Mouse (Mus musculus) spleen, postnatal 14 days (tissue): ENCODE measurements around the gene Acot7.

Experiments used
- DNase-seq, 2 experiments: peaks; one replicate each; pipeline ENCODE4 v3.0.0; 2021 to 2022; ENCODE audit warnings: low spot score in 2 of 2

Gene Acot7

GRCm38 (mm10) chr4:152272449-152273049 is 94.6 kb downstream of the Acot7 start:
- no peak for DNase-seq

GRCm38 (mm10) chr4:152273191-152273590 is 95.3 kb downstream of the Acot7 start:
- DNase-seq = no peak

- DNase-seq = no peak
Observed at GRCm38 (mm10) chr4:152273621-152274236, 95.8 kb downstream of the Acot7 start, which contains the start of gene Gpr153. Gpr153 (plus strand) TSS chr4:152274232.

GRCm38 (mm10) chr4:152274681-152275131 is 96.8 kb downstream of the Acot7 start:
- no peak for DNase-seq

- DNase-seq = no peak
Observed at GRCm38 (mm10) chr4:152276389-152277347, 98.7 kb downstream of the Acot7 start.

GRCm38 (mm10) chr4:152277916-152278315 is 100.0 kb downstream of the Acot7 start:
- DNase-seq = no peak

GRCm38 (mm10) chr4:152278986-152279385 is 101.1 kb downstream of the Acot7 start:
- DNase-seq = no peak

GRCm38 (mm10) chr4:152281601-152282000 is 103.7 kb downstream of the Acot7 start:
- no peak for DNase-seq

- no peak for DNase-seq
Observed at GRCm38 (mm10) chr4:152282721-152283120, 104.8 kb downstream of the Acot7 start.

GRCm38 (mm10) chr4:152283186-152283950 is 105.4 kb downstream of the Acot7 start:
- peak; percentile 60 to 75 for DNase-seq

GRCm38 (mm10) chr4:152285505-152285904 is 107.6 kb downstream of the Acot7 start:
- DNase-seq = peak in 1 of 2 experiments; percentile 25

GRCm38 (mm10) chr4:152286183-152286582 is 108.2 kb downstream of the Acot7 start:
- no peak for DNase-seq

- DNase-seq = peak; percentile 25 to 55
Observed at GRCm38 (mm10) chr4:152286887-152287286, 109.0 kb downstream of the Acot7 start.

GRCm38 (mm10) chr4:152287317-152288120 is 109.6 kb downstream of the Acot7 start:
- DNase-seq = no peak

- DNase-seq = no peak
Observed at GRCm38 (mm10) chr4:152288398-152288945, 110.5 kb downstream of the Acot7 start.

GRCm38 (mm10) chr4:152290385-152290784 is 112.5 kb downstream of the Acot7 start:
- DNase-seq = no peak

GRCm38 (mm10) chr4:152290991-152291390 is 113.1 kb downstream of the Acot7 start:
- DNase-seq = no peak

- no peak for DNase-seq
Observed at GRCm38 (mm10) chr4:152291562-152291961, 113.6 kb downstream of the Acot7 start, which contains the start of gene Hes3. Hes3 (minus strand) TSS chr4:152291662.

GRCm38 (mm10) chr4:152292102-152292765 is 114.3 kb downstream of the Acot7 start:
- no peak for DNase-seq
